Mouse (Mus musculus): ENCODE measurements around the gene Grin3b. TPM values are rescaled to one million over a fixed set of nuclear protein-coding genes. Genes with fewer than 3 reads are reported as not detected.

The Grin3b gene
- total RNA-seq, 1 experiment from 2014 or later, result not detected

- no peak for ATAC-seq (replicated peaks in 1 of 2; ENCODE audit: insufficient read depth in 1 of 2, low FRiP score in 2 of 2, low TSS enrichment in 1 of 2, low read depth in 1 of 2, poor library complexity in 2 of 2, severe bottlenecking in 2 of 2)
Observed at GRCm38 (mm10) chr10:79979401-79980155, 9.1 kb downstream of the Grin3b start.

- no peak for ATAC-seq (replicated peaks in 1 of 2; ENCODE audit: insufficient read depth in 1 of 2, low FRiP score in 2 of 2, low TSS enrichment in 1 of 2, low read depth in 1 of 2, poor library complexity in 2 of 2, severe bottlenecking in 2 of 2)
Observed at GRCm38 (mm10) chr10:79983205-79983604, 12.7 kb downstream of the Grin3b start.

GRCm38 (mm10) chr10:79983670-79984069 is 13.2 kb downstream of the Grin3b start:
- no peak for ATAC-seq (replicated peaks in 1 of 2; ENCODE audit: insufficient read depth in 1 of 2, low FRiP score in 2 of 2, low TSS enrichment in 1 of 2, low read depth in 1 of 2, poor library complexity in 2 of 2, severe bottlenecking in 2 of 2)

- ATAC-seq (replicated peaks in 1 of 2; ENCODE audit: insufficient read depth in 1 of 2, low FRiP score in 2 of 2, low TSS enrichment in 1 of 2, low read depth in 1 of 2, poor library complexity in 2 of 2, severe bottlenecking in 2 of 2), result peak; percentile 36 to 40
Observed at GRCm38 (mm10) chr10:79984195-79984816, 13.8 kb downstream of the Grin3b start, which contains the start of gene Tmem259. Gene Tmem259, minus strand, starts transcription at chr10:79984330.

GRCm38 (mm10) chr10:79984871-79985270 is 14.4 kb downstream of the Grin3b start:
- peak; percentile 76 to 82 for ATAC-seq (replicated peaks in 1 of 2; ENCODE audit: insufficient read depth in 1 of 2, low FRiP score in 2 of 2, low TSS enrichment in 1 of 2, low read depth in 1 of 2, poor library complexity in 2 of 2, severe bottlenecking in 2 of 2)

GRCm38 (mm10) chr10:79985334-79986231 is 15.1 kb downstream of the Grin3b start:
- peak in 1 of 2 experiments; percentile 10; a peak in 1 of 4 replicates for ATAC-seq (replicated peaks in 1 of 2; ENCODE audit: insufficient read depth in 1 of 2, low FRiP score in 2 of 2, low TSS enrichment in 1 of 2, low read depth in 1 of 2, poor library complexity in 2 of 2, severe bottlenecking in 2 of 2)

- no peak for ATAC-seq (replicated peaks in 1 of 2; ENCODE audit: insufficient read depth in 1 of 2, low FRiP score in 2 of 2, low TSS enrichment in 1 of 2, low read depth in 1 of 2, poor library complexity in 2 of 2, severe bottlenecking in 2 of 2)
Observed at GRCm38 (mm10) chr10:79986232-79986878, 15.8 kb downstream of the Grin3b start.

- peak; percentile 35 to 51 for ATAC-seq (replicated peaks in 1 of 2; ENCODE audit: insufficient read depth in 1 of 2, low FRiP score in 2 of 2, low TSS enrichment in 1 of 2, low read depth in 1 of 2, poor library complexity in 2 of 2, severe bottlenecking in 2 of 2)
Observed at GRCm38 (mm10) chr10:79986963-79987362, 16.4 kb downstream of the Grin3b start.

GRCm38 (mm10) chr10:79987771-79988505 is 17.4 kb downstream of the Grin3b start:
- no peak for ATAC-seq (replicated peaks in 1 of 2; ENCODE audit: insufficient read depth in 1 of 2, low FRiP score in 2 of 2, low TSS enrichment in 1 of 2, low read depth in 1 of 2, poor library complexity in 2 of 2, severe bottlenecking in 2 of 2)

GRCm38 (mm10) chr10:79988506-79989271 is 18.2 kb downstream of the Grin3b start, which contains the start of gene Cnn2:
Gene Cnn2, plus strand, starts transcription at chr10:79988584.
- no peak for ATAC-seq (replicated peaks in 1 of 2; ENCODE audit: insufficient read depth in 1 of 2, low FRiP score in 2 of 2, low TSS enrichment in 1 of 2, low read depth in 1 of 2, poor library complexity in 2 of 2, severe bottlenecking in 2 of 2)

GRCm38 (mm10) chr10:79989272-79989786 is 18.8 kb downstream of the Grin3b start:
- no peak for ATAC-seq (replicated peaks in 1 of 2; ENCODE audit: insufficient read depth in 1 of 2, low FRiP score in 2 of 2, low TSS enrichment in 1 of 2, low read depth in 1 of 2, poor library complexity in 2 of 2, severe bottlenecking in 2 of 2)

GRCm38 (mm10) chr10:79989870-79990269 is 19.4 kb downstream of the Grin3b start:
- no peak for ATAC-seq (replicated peaks in 1 of 2; ENCODE audit: insufficient read depth in 1 of 2, low FRiP score in 2 of 2, low TSS enrichment in 1 of 2, low read depth in 1 of 2, poor library complexity in 2 of 2, severe bottlenecking in 2 of 2)

GRCm38 (mm10) chr10:79991099-79991498 is 20.6 kb downstream of the Grin3b start:
- ATAC-seq (replicated peaks in 1 of 2; ENCODE audit: insufficient read depth in 1 of 2, low FRiP score in 2 of 2, low TSS enrichment in 1 of 2, low read depth in 1 of 2, poor library complexity in 2 of 2, severe bottlenecking in 2 of 2), result no peak

GRCm38 (mm10) chr10:79991548-79991947 is 21.0 kb downstream of the Grin3b start:
- ATAC-seq (replicated peaks in 1 of 2; ENCODE audit: insufficient read depth in 1 of 2, low FRiP score in 2 of 2, low TSS enrichment in 1 of 2, low read depth in 1 of 2, poor library complexity in 2 of 2, severe bottlenecking in 2 of 2), result no peak

GRCm38 (mm10) chr10:79994397-79995115 is 24.0 kb downstream of the Grin3b start:
- peak; percentile 42 to 49; a peak in 3 of 4 replicates for ATAC-seq (replicated peaks in 1 of 2; ENCODE audit: insufficient read depth in 1 of 2, low FRiP score in 2 of 2, low TSS enrichment in 1 of 2, low read depth in 1 of 2, poor library complexity in 2 of 2, severe bottlenecking in 2 of 2)

All from hematopoietic stem cell, adult 5-6 weeks (primary cell).